Comparison of ENCODE assay signal across 9 mouse cellular contexts in genomic region chr11:117108595-117108994, GRCm38 (mm10). TPM values are rescaled to one million over a fixed set of nuclear protein-coding genes. Genes with fewer than 3 reads are reported as not detected.
DNase-seq lines count a peak whose midpoint lies in the region; ATAC-seq and TF ChIP-seq lines count a peak whose summit lies in the region.
"Had no signal": no experiment of that assay in that cellular context is flagged by ENCODE, and none has a peak within 500 bp of the region (broad histone marks: within the 10 kb centered on the region; RNA-seq: fewer than 3 reads in every experiment).

No protein-coding gene starts in this region.

- H3K9me3 ChIP-seq in heart, embryonic 14.5 days (ENCODE audit: control insufficient read depth, low read length), result 0 out of 2 replicates have a peak, but pooled peaks cover 3% of the 10 kb centered on the region
- no peaks in the 10 kb centered on the region for H3K9me3 ChIP-seq in limb, embryonic 14.5 days (ENCODE audit: control insufficient read depth, low read length)

- ATAC-seq in heart, embryonic 14.5 days (ENCODE audit: insufficient number of reproducible peaks, insufficient read depth, low FRiP score, low read depth), result 0 out of 2 replicates have a peak, but pooled peaks have one; percentile 36
- peak; percentile 75 for ATAC-seq in limb, embryonic 14.5 days (ENCODE audit: low FRiP score, low read depth)

- H3K4me1 ChIP-seq in heart, embryonic 14.5 days (ENCODE audit: control insufficient read depth in 2 of 2, insufficient read depth in 2 of 2, low read length in 2 of 2), result peaks cover 15 to 30% of the 10 kb centered on the region in 2 experiments
- peaks cover 32% of the 10 kb centered on the region for H3K4me1 ChIP-seq in limb, embryonic 14.5 days (ENCODE audit: control insufficient read depth, insufficient read depth, low read length)
- H3K4me1 ChIP-seq in testis, adult 2 months (ENCODE audit: control insufficient read depth, insufficient read depth, low read length), result no peaks in the 10 kb centered on the region

- TF ChIP-seq POLR2A in limb, embryonic 14.5 days (IDR thresholded peaks at IDR 0.05; ENCODE audit: borderline replicate concordance, extremely low read depth, insufficient read depth, insufficient read length), result no peak
- no peak for TF ChIP-seq POLR2A in testis, adult 2 months (IDR thresholded peaks at IDR 0.05; ENCODE audit: control insufficient read depth, low read depth, low read length)

- H3K4me3 ChIP-seq in heart, embryonic 14.5 days (ENCODE audit: control insufficient read depth in 1 of 2, insufficient read depth in 1 of 2, low read depth in 1 of 2, low read length in 2 of 2), result no peak overlapping the region
- H3K4me3 ChIP-seq in limb, embryonic 14.5 days (replicated peaks; ENCODE audit: low read length), result no peak overlapping the region
- no peak overlapping the region for H3K4me3 ChIP-seq in testis, adult 2 months (ENCODE audit: control insufficient read depth, low read depth, low read length)
- H3K4me3 ChIP-seq: erythroblast, embryonic 14.5 days had no signal

- H3K27ac ChIP-seq in heart, embryonic 14.5 days (replicated peaks in 1 of 2; ENCODE audit: control insufficient read depth in 1 of 2, insufficient read depth in 1 of 2, low read depth in 2 of 2, low read length in 2 of 2), result peak overlapping the region; percentile 64 to 75
- peak overlapping the region; percentile 88 for H3K27ac ChIP-seq in limb, embryonic 14.5 days (replicated peaks; ENCODE audit: low read depth, low read length)
- peak overlapping the region; percentile 8; the same call in 1 of the 2 replicates for H3K27ac ChIP-seq in testis, adult 2 months (ENCODE audit: control insufficient read depth, insufficient read depth, low read depth, low read length)

- WGBS in heart, embryonic 14.5 days, result 38% methylated on average over 9 of the region's 9 CpGs
- WGBS in limb, embryonic 14.5 days, result 24% methylated on average over 9 of the region's 9 CpGs

- no peaks in the 10 kb centered on the region for H3K36me3 ChIP-seq in heart, embryonic 14.5 days (ENCODE audit: control insufficient read depth, insufficient read depth, low read length)
- H3K36me3 ChIP-seq in limb, embryonic 14.5 days (ENCODE audit: control insufficient read depth, insufficient read depth, low read length), result no peaks in the 10 kb centered on the region
- no peaks in the 10 kb centered on the region for H3K36me3 ChIP-seq in testis, adult 2 months (ENCODE audit: control insufficient read depth, insufficient read depth, low read length)

- no peaks in the 10 kb centered on the region for H3K27me3 ChIP-seq in heart, embryonic 14.5 days (ENCODE audit: control insufficient read depth, insufficient read depth, low read length)
- H3K27me3 ChIP-seq in limb, embryonic 14.5 days (ENCODE audit: control insufficient read depth, insufficient read depth, low read length), result no peaks in the 10 kb centered on the region
- H3K27me3 ChIP-seq in testis, adult 2 months (ENCODE audit: control insufficient read depth, insufficient read depth, low read length), result no peaks in the 10 kb centered on the region

- TF ChIP-seq CTCF in testis, adult 2 months (IDR thresholded peaks at IDR 0.05; ENCODE audit: control insufficient read depth, insufficient read depth, insufficient replicate concordance, low read depth, low read length), result no peak

- peak overlapping the region; percentile 35; the same call in 1 of the 2 replicates for H3K9ac ChIP-seq in heart, embryonic 14.5 days (ENCODE audit: low read length)
- no peak overlapping the region for H3K9ac ChIP-seq in limb, embryonic 14.5 days (ENCODE audit: low read depth, low read length, severe bottlenecking)

- peak; percentile 90 for DNase-seq in cerebellum, adult 11-12 months
- DNase-seq in cerebellum, postnatal 4 days (ENCODE audit: low spot score in 2 of 2), result no peak
- peak; percentile 93 for DNase-seq in 3T3-L1 (ENCODE audit: low read depth, low spot score)
- peak; percentile 93 for DNase-seq in cerebellum, adult 9-11 months
- peak; percentile 92 for DNase-seq in limb, embryonic 14.5 days (ENCODE audit: low spot score)
- no peak for DNase-seq in layer of hippocampus, postnatal 14 days (ENCODE audit: low spot score in 2 of 2)

- 0 out of 2 replicates have a peak overlapping the region, but pooled peaks have one; percentile 14 for H3K4me2 ChIP-seq in heart, embryonic 14.5 days (ENCODE audit: low read length)
- H3K4me2 ChIP-seq in limb, embryonic 14.5 days (replicated peaks; ENCODE audit: low read depth, low read length, severe bottlenecking), result 0 out of 2 replicates have a peak overlapping the region, but pooled peaks have one; percentile 8

RNA-seq across cellular contexts. Expression of gene Sec14l1, which starts 6.4 kb away (rescaled TPM):
- polyA plus RNA-seq in heart, embryonic 14.5 days (2014; fragmentation: Nextera tagmentation; extraction: Ambion mirVana), result 33.2 and 34.2 TPM in 2 replicates
- 72.5 and 85.2 TPM in 2 replicates for polyA plus RNA-seq in limb, embryonic 14.5 days (2012; rRNA removed)
- 38.7 and 40.3 TPM in 2 replicates for polyA plus RNA-seq in limb, embryonic 14.5 days (2014; fragmentation: Nextera tagmentation; extraction: Ambion mirVana)
- 133 and 153 TPM in 2 replicates for polyA plus RNA-seq in testis, adult 2 months (2012; rRNA removed)
- 100 to 1,000 TPM; 171 to 174 TPM for total RNA-seq in layer of hippocampus, postnatal 14 days (2021)

Comparison
In these comparisons a context has a peak if more than half of its experiments do, and no peak if none do; other contexts are left out.
1. DNase-seq: peak in cerebellum, adult 11-12 months (single experiment), 3T3-L1 (single experiment), cerebellum, adult 9-11 months (single experiment) and limb, embryonic 14.5 days (single experiment); none in cerebellum, postnatal 4 days (0 of 2) and layer of hippocampus, postnatal 14 days (0 of 2).
2. H3K27ac ChIP-seq: peak in every context shown above with its lines; median percentile 88 in limb, embryonic 14.5 days; 70 in heart, embryonic 14.5 days; 8 in testis, adult 2 months.